Mouse (Mus musculus) CD4-positive naive resting alpha-beta T cell, adult 57 days (primary cell): Measurements from ENCODE around the gene Fbxo5. TPM values are rescaled to one million over a fixed set of nuclear protein-coding genes. Genes with fewer than 3 reads are reported as not detected.

Experiments
- total RNA-seq: library from RNA; stranded (reverse); gene quantifications from one replicate; pipeline ENCODE4 v1.2.4, GENCODE M21; 2023

Gene Fbxo5
- 8.0 TPM for total RNA-seq

GRCm38 (mm10) chr10:5805243-5805730 lies at the start of gene Fbxo5:
TSS of gene Fbxo5 (minus strand) at chr10:5805600.

GRCm38 (mm10) chr10:5823740-5824491 lies 18.5 kb upstream of the Fbxo5 start, which contains the start of gene Mtrf1l:
TSS of gene Mtrf1l (minus strand) at chr10:5823910.

Other genes with a start within 250 kb of the Fbxo5 start
- not detected for gene Myct1, start 211.8 kb downstream of the Fbxo5 start, total RNA-seq
- gene Vip, start 166.4 kb downstream of the Fbxo5 start, total RNA-seq, result not detected
- 22.5 TPM for gene Mtrf1l, start 18.3 kb upstream of the Fbxo5 start, total RNA-seq
- gene Rgs17, start 116.8 kb upstream of the Fbxo5 start, total RNA-seq, result not detected